Mouse (Mus musculus): ENCODE measurements around the gene Fkbp10.
A peak's percentile ranks its signal among the peaks of the same experiment; 100 is the strongest.

The Fkbp10 gene

GRCm38 (mm10) chr11:100471352-100472196 is 56.1 kb downstream of the Fkbp10 start:
- peak; percentile 11 for DNase-seq (ENCODE audit: low spot score)

- peak; percentile 91 for DNase-seq (ENCODE audit: low spot score)
These were observed 56.9 kb downstream of the Fkbp10 start, which contains the start of gene Klhl11 for GRCm38 (mm10) chr11:100472197-100472934. Klhl11 (minus strand) TSS chr11:100472741.

GRCm38 (mm10) chr11:100472935-100473295 is 57.4 kb downstream of the Fkbp10 start:
- no peak for DNase-seq (ENCODE audit: low spot score)

All from embryo, embryonic 10 days (tissue).